Mouse (Mus musculus) spleen, adult 2 months (tissue): ENCODE measurements around the gene Gpr82.

Experiments
- CTCF ChIP-seq: fragments of 200-500 bp; IDR thresholded peaks from 2 replicates; pipeline ENCODE4 v1.5.1; 2011; ENCODE audit warnings: mild to moderate bottlenecking, inconsistent platforms; ENCODE audit not compliant: insufficient read depth, insufficient read length, insufficient replicate concordance; ENCODE audit errors: extremely low read depth
- POLR2A ChIP-seq: fragments of 200-500 bp; IDR thresholded peaks from 2 replicates; pipeline ENCODE4 v1.6.1; 2011; ENCODE audit warnings: low read depth, low read length, inconsistent platforms

- no peak for TF ChIP-seq CTCF
- no peak for TF ChIP-seq POLR2A
Observed at GRCm38 (mm10) chrX:13700681-13701080, 39.5 kb downstream of the Gpr82 start.
